Mouse (Mus musculus): ENCODE results near the gene Il13. TPM values are rescaled to one million over a fixed set of nuclear protein-coding genes. Genes with fewer than 3 reads are reported as not detected.

Gene Il13
- polyA plus RNA-seq, 1 experiment: not detected

- Histone ChIP-seq H3K4me1 (ENCODE audit: control insufficient read depth, insufficient read depth, low read length) (no peaks in the 10 kb centered on the region), H3K4me3 (replicated peaks; ENCODE audit: insufficient read depth, low read depth, low read length) (no peak overlapping the region), H3K27me3 (ENCODE audit: control insufficient read depth, insufficient read depth, low read length) (no peaks in the 10 kb centered on the region), H3K27ac (ENCODE audit: insufficient read depth, low read length) (no peak overlapping the region)
- TF ChIP-seq CTCF (IDR thresholded peaks at IDR 0.05; ENCODE audit: borderline replicate concordance, insufficient read depth, low read depth, low read length): peak; percentile 79
- no peak for TF ChIP-seq POLR2A (IDR thresholded peaks at IDR 0.05; ENCODE audit: borderline replicate concordance, insufficient read depth, low read length)
- peak; percentile 64 to 68 for DNase-seq
- WGBS: 14% methylated on average over 1 of the region's 1 CpGs
Measured at GRCm38 (mm10) chr11:53627859-53628258, 6.6 kb downstream of the Il13 start.

- Histone ChIP-seq H3K27ac (ENCODE audit: insufficient read depth, low read length) (no peak overlapping the region), H3K4me1 (ENCODE audit: control insufficient read depth, insufficient read depth, low read length) (no peaks in the 10 kb centered on the region), H3K4me3 (replicated peaks; ENCODE audit: insufficient read depth, low read depth, low read length) (no peak overlapping the region), H3K27me3 (ENCODE audit: control insufficient read depth, insufficient read depth, low read length) (no peaks in the 10 kb centered on the region)
- 71% methylated on average over 17 of the region's 17 CpGs for WGBS
- DNase-seq: no peak
- TF ChIP-seq CTCF (IDR thresholded peaks at IDR 0.05; ENCODE audit: borderline replicate concordance, insufficient read depth, low read depth, low read length) (no peak), POLR2A (IDR thresholded peaks at IDR 0.05; ENCODE audit: borderline replicate concordance, insufficient read depth, low read length) (no peak)
Measured at GRCm38 (mm10) chr11:53626802-53627373, 7.6 kb downstream of the Il13 start.

- Histone ChIP-seq H3K27ac (ENCODE audit: insufficient read depth, low read length) (no peak overlapping the region), H3K4me1 (ENCODE audit: control insufficient read depth, insufficient read depth, low read length) (no peaks in the 10 kb centered on the region), H3K4me3 (replicated peaks; ENCODE audit: insufficient read depth, low read depth, low read length) (no peak overlapping the region), H3K27me3 (ENCODE audit: control insufficient read depth, insufficient read depth, low read length) (no peaks in the 10 kb centered on the region)
- TF ChIP-seq CTCF (IDR thresholded peaks at IDR 0.05; ENCODE audit: borderline replicate concordance, insufficient read depth, low read depth, low read length): no peak
- TF ChIP-seq POLR2A (IDR thresholded peaks at IDR 0.05; ENCODE audit: borderline replicate concordance, insufficient read depth, low read length): no peak
- 98% methylated on average over 2 of the region's 2 CpGs for WGBS
- no peak for DNase-seq
Measured at GRCm38 (mm10) chr11:53624124-53624523, 10.4 kb downstream of the Il13 start.

GRCm38 (mm10) chr11:53623573-53623972 is 10.9 kb downstream of the Il13 start:
- Histone ChIP-seq H3K27me3 (ENCODE audit: control insufficient read depth, insufficient read depth, low read length) (no peaks in the 10 kb centered on the region), H3K4me1 (ENCODE audit: control insufficient read depth, insufficient read depth, low read length) (no peaks in the 10 kb centered on the region)
- WGBS: 94% methylated on average over 9 of the region's 9 CpGs

GRCm38 (mm10) chr11:53622440-53622806 is 12.1 kb downstream of the Il13 start:
- H3K27me3 ChIP-seq (ENCODE audit: control insufficient read depth, insufficient read depth, low read length): no peaks in the 10 kb centered on the region
- no peak for TF ChIP-seq POLR2A (IDR thresholded peaks at IDR 0.05; ENCODE audit: borderline replicate concordance, insufficient read depth, low read length)
- TF ChIP-seq CTCF (IDR thresholded peaks at IDR 0.05; ENCODE audit: borderline replicate concordance, insufficient read depth, low read depth, low read length): no peak
- H3K27ac ChIP-seq (ENCODE audit: insufficient read depth, low read length): no peak overlapping the region
- H3K4me3 ChIP-seq (replicated peaks; ENCODE audit: insufficient read depth, low read depth, low read length): no peak overlapping the region
- WGBS: 66% methylated on average over 6 of the region's 6 CpGs
- H3K4me1 ChIP-seq (ENCODE audit: control insufficient read depth, insufficient read depth, low read length): no peaks in the 10 kb centered on the region
- DNase-seq: no peak

More at GRCm38 (mm10) chr11:53623573-53623972, 10.9 kb downstream of the Il13 start:
- TF ChIP-seq CTCF (IDR thresholded peaks at IDR 0.05; ENCODE audit: borderline replicate concordance, insufficient read depth, low read depth, low read length) (no peak), POLR2A (IDR thresholded peaks at IDR 0.05; ENCODE audit: borderline replicate concordance, insufficient read depth, low read length) (no peak)
- no peak for DNase-seq
- H3K4me3 ChIP-seq (replicated peaks; ENCODE audit: insufficient read depth, low read depth, low read length): no peak overlapping the region
- no peak overlapping the region for H3K27ac ChIP-seq (ENCODE audit: insufficient read depth, low read length)

GRCm38 (mm10) chr11:53621582-53622439 is 12.7 kb downstream of the Il13 start:
- TF ChIP-seq CTCF (IDR thresholded peaks at IDR 0.05; ENCODE audit: borderline replicate concordance, insufficient read depth, low read depth, low read length) (no peak), POLR2A (IDR thresholded peaks at IDR 0.05; ENCODE audit: borderline replicate concordance, insufficient read depth, low read length) (no peak)
- Histone ChIP-seq H3K4me3 (replicated peaks; ENCODE audit: insufficient read depth, low read depth, low read length) (no peak overlapping the region), H3K4me1 (ENCODE audit: control insufficient read depth, insufficient read depth, low read length) (no peaks in the 10 kb centered on the region), H3K27ac (ENCODE audit: insufficient read depth, low read length) (no peak overlapping the region), H3K27me3 (ENCODE audit: control insufficient read depth, insufficient read depth, low read length) (no peaks in the 10 kb centered on the region)
- WGBS: 92% methylated on average over 11 of the region's 11 CpGs
- DNase-seq: no peak

GRCm38 (mm10) chr11:53620094-53620493 is 14.4 kb downstream of the Il13 start:
- H3K4me3 ChIP-seq (replicated peaks; ENCODE audit: insufficient read depth, low read depth, low read length): no peak overlapping the region
- TF ChIP-seq CTCF (IDR thresholded peaks at IDR 0.05; ENCODE audit: borderline replicate concordance, insufficient read depth, low read depth, low read length) (no peak), POLR2A (IDR thresholded peaks at IDR 0.05; ENCODE audit: borderline replicate concordance, insufficient read depth, low read length) (no peak)
- DNase-seq: no peak
- H3K4me1 ChIP-seq (ENCODE audit: control insufficient read depth, insufficient read depth, low read length): no peaks in the 10 kb centered on the region
- no peak overlapping the region for H3K27ac ChIP-seq (ENCODE audit: insufficient read depth, low read length)
- 86% methylated on average over 4 of the region's 4 CpGs for WGBS
- no peaks in the 10 kb centered on the region for H3K27me3 ChIP-seq (ENCODE audit: control insufficient read depth, insufficient read depth, low read length)

GRCm38 (mm10) chr11:53619428-53619827 is 15.1 kb downstream of the Il13 start:
- 58% methylated on average over 6 of the region's 6 CpGs for WGBS
- Histone ChIP-seq H3K27ac (ENCODE audit: insufficient read depth, low read length) (no peak overlapping the region), H3K4me1 (ENCODE audit: control insufficient read depth, insufficient read depth, low read length) (no peaks in the 10 kb centered on the region), H3K27me3 (ENCODE audit: control insufficient read depth, insufficient read depth, low read length) (no peaks in the 10 kb centered on the region), H3K4me3 (replicated peaks; ENCODE audit: insufficient read depth, low read depth, low read length) (no peak overlapping the region)
- DNase-seq: no peak
- TF ChIP-seq CTCF (IDR thresholded peaks at IDR 0.05; ENCODE audit: borderline replicate concordance, insufficient read depth, low read depth, low read length) (no peak), POLR2A (IDR thresholded peaks at IDR 0.05; ENCODE audit: borderline replicate concordance, insufficient read depth, low read length) (no peak)
